Mouse (Mus musculus): ENCODE measurements around the gene Duoxa1. TPM values are rescaled to one million over a fixed set of nuclear protein-coding genes. Genes with fewer than 3 reads are reported as not detected.
"Not testable (repeated sequence)": the region's sequence is repeated elsewhere in the genome, so short reads cannot be mapped to it uniquely, and the experiment has no call there.

The Duoxa1 gene
- total and polyA plus RNA-seq, 2 experiments from 2014 or later = 0.35 TPM; not detected in 1

DNA sequence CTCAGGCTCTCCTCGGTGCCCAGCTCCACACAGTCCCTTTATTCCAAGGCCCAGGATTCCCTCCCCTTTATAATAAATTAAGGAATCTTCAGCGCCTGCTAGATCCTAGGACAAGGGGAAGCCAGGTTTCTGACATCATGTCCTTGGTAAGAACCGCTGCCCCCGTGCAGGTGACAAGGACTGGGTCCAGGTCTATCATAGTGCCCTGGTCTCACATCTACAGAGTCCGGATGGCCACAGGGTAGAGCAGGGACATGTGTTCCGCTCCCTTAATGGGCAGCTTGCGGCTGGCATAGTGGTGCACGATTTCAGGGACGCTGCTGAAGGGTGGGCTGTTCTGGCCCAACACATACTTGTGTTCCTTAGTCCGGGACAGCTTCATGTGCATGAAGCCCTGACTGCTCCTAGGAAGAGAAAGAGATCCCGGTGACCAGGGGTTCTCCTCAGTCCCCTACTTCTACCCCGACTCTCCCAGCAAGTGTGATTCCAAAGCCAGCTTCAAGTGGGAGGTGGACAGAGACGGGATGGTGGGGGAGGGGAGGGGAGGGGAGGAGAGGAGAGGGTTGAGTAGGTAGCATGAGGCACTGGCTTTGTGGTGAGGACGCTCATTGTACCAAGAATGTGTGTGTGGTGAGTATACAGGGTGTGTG, 35.7 kb upstream of the Duoxa1 start:
- TF ChIP-seq CTCF (IDR thresholded peaks at IDR 0.05; ENCODE audit: low read depth) = no peak
- H3K4me2 ChIP-seq (ENCODE audit: low read depth, low read length) = peak overlapping the region; percentile 56
- no peaks in the 10 kb centered on the region for H3K9me3 ChIP-seq (ENCODE audit: low read length)
- H3K36me3 ChIP-seq (ENCODE audit: insufficient read depth, low read length) = no peaks in the 10 kb centered on the region
- peak overlapping the region; percentile 55 for H3K9ac ChIP-seq (replicated peaks; ENCODE audit: low read length)
- WGBS = 11% methylated on average over 14 of the region's 14 CpGs
- H3K4me3 ChIP-seq (ENCODE audit: low read length) = peak overlapping the region; percentile 39
- DNase-seq (ENCODE audit: low spot score) (no peak), ATAC-seq (peak; percentile 66)
- H3K4me1 ChIP-seq (ENCODE audit: insufficient read depth, low read length) = peaks cover 31% of the 10 kb centered on the region; the same call in 1 of the 2 replicates
- peak overlapping the region; percentile 94 for H3K27ac ChIP-seq
- H3K27me3 ChIP-seq (ENCODE audit: insufficient read depth, low read length) = no peaks in the 10 kb centered on the region

DNA sequence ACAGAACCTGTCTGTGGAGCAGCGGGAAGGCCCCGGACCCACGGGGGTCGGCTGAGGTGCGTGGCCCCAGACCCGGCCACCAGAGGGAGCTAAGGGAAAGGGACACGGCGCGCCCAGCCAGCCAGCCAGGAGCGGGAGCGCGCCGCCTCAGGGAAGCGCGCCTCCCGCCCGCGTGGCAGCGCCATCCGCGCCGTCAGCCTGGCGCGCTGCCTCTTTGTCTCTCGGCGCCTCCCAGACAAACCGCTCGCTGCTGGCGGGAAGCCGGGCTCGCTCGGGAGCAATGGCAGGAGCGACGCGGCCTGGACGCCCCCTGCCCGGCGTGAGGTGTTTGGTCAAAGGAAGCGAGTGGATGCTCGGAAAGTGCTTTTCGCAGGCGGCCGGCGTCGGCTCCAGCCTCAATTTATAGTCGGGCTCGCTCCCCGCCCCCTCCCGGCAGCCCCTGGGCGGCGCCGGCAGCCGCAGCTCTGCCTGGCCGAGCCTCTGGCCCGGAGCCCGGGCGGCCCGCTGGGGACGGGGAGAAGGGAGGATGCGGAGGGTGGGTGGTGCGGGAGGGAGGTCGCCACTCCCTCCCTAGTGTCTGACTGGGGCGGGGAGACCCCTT, 35.1 kb upstream of the Duoxa1 start:
- Histone ChIP-seq H3K9me3 (ENCODE audit: low read length) (no peaks in the 10 kb centered on the region), H3K4me1 (ENCODE audit: insufficient read depth, low read length) (peaks cover 30% of the 10 kb centered on the region; the same call in 1 of the 2 replicates), H3K9ac (replicated peaks; ENCODE audit: low read length) (peak overlapping the region; percentile 55), H3K27ac (peak overlapping the region; percentile 94), H3K36me3 (ENCODE audit: insufficient read depth, low read length) (no peaks in the 10 kb centered on the region), H3K4me2 (ENCODE audit: low read depth, low read length) (peak overlapping the region; percentile 56), H3K27me3 (ENCODE audit: insufficient read depth, low read length) (no peaks in the 10 kb centered on the region), H3K4me3 (ENCODE audit: low read length) (peak overlapping the region; percentile 39)
- WGBS = under 1% methylated on average over 57 of the region's 63 CpGs
- DNase-seq (ENCODE audit: low spot score) = peak; percentile 94
- peak; percentile 75 for TF ChIP-seq CTCF (IDR thresholded peaks at IDR 0.05; ENCODE audit: low read depth)
- ATAC-seq = peak; percentile 82

DNA sequence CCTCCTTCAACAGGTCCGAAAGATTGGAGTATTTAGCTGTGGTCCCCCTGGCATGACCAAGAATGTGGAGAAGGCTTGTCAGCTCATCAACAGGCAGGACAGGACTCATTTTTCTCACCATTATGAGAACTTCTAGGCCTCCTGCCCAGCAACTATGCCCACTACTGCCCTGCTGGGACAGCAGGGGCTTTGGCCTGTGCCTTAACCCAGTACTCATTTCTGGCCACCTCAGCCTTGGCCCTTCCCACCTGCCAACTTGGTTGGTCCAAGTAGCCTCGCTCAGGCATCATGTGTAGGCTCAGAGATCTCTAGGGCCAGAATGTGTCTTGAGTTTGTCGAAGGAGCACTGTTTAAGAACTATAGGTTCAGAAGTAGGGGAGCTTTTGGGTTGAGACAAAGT, 33.7 kb upstream of the Duoxa1 start:
- DNase-seq (ENCODE audit: low spot score) (no peak), ATAC-seq (no peak)
- 94% methylated on average over 3 of the region's 3 CpGs for WGBS
- H3K27ac ChIP-seq = no peak overlapping the region
- H3K4me3 ChIP-seq (ENCODE audit: low read length) = no peak overlapping the region
- no peak overlapping the region for H3K9ac ChIP-seq (replicated peaks; ENCODE audit: low read length)
- TF ChIP-seq CTCF (IDR thresholded peaks at IDR 0.05; ENCODE audit: low read depth) = no peak
- H3K36me3 ChIP-seq (ENCODE audit: insufficient read depth, low read length) = no peaks in the 10 kb centered on the region
- H3K9me3 ChIP-seq (ENCODE audit: low read length) = no peaks in the 10 kb centered on the region
- peaks cover 19% of the 10 kb centered on the region; the same call in 1 of the 2 replicates for H3K4me1 ChIP-seq (ENCODE audit: insufficient read depth, low read length)
- no peaks in the 10 kb centered on the region for H3K27me3 ChIP-seq (ENCODE audit: insufficient read depth, low read length)
- H3K4me2 ChIP-seq (ENCODE audit: low read depth, low read length) = no peak overlapping the region

DNA sequence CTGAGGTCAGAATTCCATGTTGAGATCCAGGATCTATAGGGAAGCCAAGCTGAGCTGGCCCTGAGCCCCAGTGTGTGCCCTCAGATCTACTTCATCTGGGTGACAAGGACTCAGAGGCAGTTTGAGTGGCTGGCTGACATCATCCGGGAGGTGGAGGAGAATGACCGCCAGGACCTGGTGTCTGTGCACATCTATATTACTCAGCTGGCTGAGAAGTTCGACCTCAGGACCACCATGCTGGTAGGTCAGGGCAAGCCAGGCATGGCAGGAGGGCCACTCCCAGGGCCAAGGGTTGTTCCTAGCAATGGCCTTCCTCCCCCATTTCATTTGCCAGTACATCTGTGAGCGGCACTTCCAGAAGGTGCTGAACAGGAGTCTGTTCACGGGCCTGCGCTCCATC, 32.6 kb upstream of the Duoxa1 start:
- 88% methylated on average over 6 of the region's 6 CpGs for WGBS
- not testable (repeated sequence) for H3K36me3 ChIP-seq (ENCODE audit: insufficient read depth, low read length); DNase-seq (ENCODE audit: low spot score); ATAC-seq; H3K9ac ChIP-seq (replicated peaks; ENCODE audit: low read length); H3K4me2 ChIP-seq (ENCODE audit: low read depth, low read length); H3K27ac ChIP-seq; H3K27me3 ChIP-seq (ENCODE audit: insufficient read depth, low read length); H3K4me3 ChIP-seq (ENCODE audit: low read length); H3K4me1 ChIP-seq (ENCODE audit: insufficient read depth, low read length); H3K9me3 ChIP-seq (ENCODE audit: low read length)

DNA sequence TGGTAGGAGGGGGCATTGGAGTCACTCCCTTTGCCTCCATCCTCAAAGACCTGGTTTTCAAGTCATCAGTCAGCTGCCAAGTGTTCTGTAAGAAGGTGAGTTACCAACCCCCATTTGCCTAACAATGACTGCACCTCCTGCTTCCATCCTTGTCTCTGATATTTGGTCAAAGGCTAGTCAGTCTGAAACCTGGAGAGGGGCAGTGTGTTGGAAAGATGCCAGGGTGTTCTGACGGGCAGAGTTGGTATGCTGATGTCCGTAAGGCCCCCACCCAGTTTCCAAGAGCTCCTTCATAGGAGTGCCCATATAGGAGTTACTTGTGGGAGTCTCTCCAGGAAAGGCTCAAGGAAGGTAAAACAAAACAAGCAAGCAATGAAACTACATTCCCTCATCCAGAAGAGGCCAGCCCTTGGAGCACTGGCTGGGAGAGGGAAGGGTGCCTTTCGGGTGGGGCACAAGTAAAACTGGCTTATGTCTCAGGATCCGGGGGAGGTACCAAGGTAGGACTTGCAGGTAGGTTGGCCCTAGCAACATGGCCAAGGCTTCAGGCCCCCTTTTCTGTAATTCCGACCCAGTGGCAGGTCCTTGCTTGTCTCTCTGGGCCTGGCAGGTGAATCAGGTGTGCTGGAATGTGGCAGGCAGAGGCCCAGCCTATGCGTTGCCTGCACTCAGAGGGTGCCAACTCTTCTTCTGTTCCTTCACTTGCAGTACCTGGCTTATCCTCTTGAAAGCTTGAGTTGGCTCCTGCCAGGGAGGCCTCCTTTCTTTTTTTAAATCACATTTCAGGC, 31.8 kb upstream of the Duoxa1 start:
- ATAC-seq (no peak), DNase-seq (ENCODE audit: low spot score) (peak; percentile 24)
- H3K9ac ChIP-seq (replicated peaks; ENCODE audit: low read length) = no peak overlapping the region
- WGBS = 76% methylated on average over 6 of the region's 6 CpGs
- H3K4me3 ChIP-seq (ENCODE audit: low read length) = no peak overlapping the region
- TF ChIP-seq CTCF (IDR thresholded peaks at IDR 0.05; ENCODE audit: low read depth) = peak; percentile 37; the same call in 1 of the 2 replicates
- no peak overlapping the region for H3K27ac ChIP-seq
- no peak overlapping the region for H3K4me2 ChIP-seq (ENCODE audit: low read depth, low read length)
- no peaks in the 10 kb centered on the region for H3K27me3 ChIP-seq (ENCODE audit: insufficient read depth, low read length)
- H3K4me1 ChIP-seq (ENCODE audit: insufficient read depth, low read length) = peaks cover 5% of the 10 kb centered on the region; the same call in 1 of the 2 replicates
- H3K9me3 ChIP-seq (ENCODE audit: low read length) = no peaks in the 10 kb centered on the region
- no peaks in the 10 kb centered on the region for H3K36me3 ChIP-seq (ENCODE audit: insufficient read depth, low read length)

DNA sequence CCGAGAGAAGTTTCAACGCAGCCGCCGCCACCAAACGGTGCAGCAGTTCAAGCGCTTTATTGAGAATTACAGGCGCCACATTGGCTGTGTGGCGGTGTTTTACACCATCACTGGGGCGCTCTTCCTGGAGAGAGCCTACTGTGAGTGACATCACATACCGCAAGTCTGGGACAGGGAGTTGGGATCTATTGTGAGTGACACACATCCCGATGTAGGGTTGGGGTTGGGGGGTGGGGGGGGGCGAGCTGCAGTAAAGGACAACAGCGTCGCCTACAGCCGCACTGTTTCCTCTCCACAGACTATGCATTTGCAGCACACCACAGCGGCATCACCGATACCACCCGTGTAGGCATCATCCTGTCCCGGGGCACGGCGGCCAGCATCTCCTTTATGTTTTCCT, 23.8 kb upstream of the Duoxa1 start:
- Histone ChIP-seq H3K4me1 (ENCODE audit: insufficient read depth, low read length) (no peaks in the 10 kb centered on the region), H3K9me3 (ENCODE audit: low read length) (no peaks in the 10 kb centered on the region), H3K4me2 (ENCODE audit: low read depth, low read length) (peak overlapping the region; percentile 32), H3K36me3 (ENCODE audit: insufficient read depth, low read length) (no peaks in the 10 kb centered on the region), H3K4me3 (ENCODE audit: low read length) (no peak overlapping the region), H3K27me3 (ENCODE audit: insufficient read depth, low read length) (no peaks in the 10 kb centered on the region), H3K27ac (no peak overlapping the region), H3K9ac (replicated peaks; ENCODE audit: low read length) (no peak overlapping the region)
- DNase-seq (ENCODE audit: low spot score) (no peak), ATAC-seq (peak; percentile 36; the same call in 1 of the 2 replicates)
- 56% methylated on average over 21 of the region's 21 CpGs for WGBS
- peak; percentile 20; the same call in 1 of the 2 replicates for TF ChIP-seq CTCF (IDR thresholded peaks at IDR 0.05; ENCODE audit: low read depth)

Measured in hindbrain, postnatal 0 days (tissue).